Mouse (Mus musculus): ENCODE measurements around the gene Tnks1bp1.

The Tnks1bp1 gene

GRCm38 (mm10) chr2:85059677-85060076 is 11.9 kb downstream of the Tnks1bp1 start:
- ChIA-PET CTCF (interaction anchor here (0.6 to 1.9 kb wide), 17 partner anchors 9 to 507 kb away, joined by 3 to 10 read pairs (median 5); partner anchors contain the start of gene Tnks1bp1 (in 2 of the 4)), POLR2A (interaction anchor here (0.7 to 9.2 kb wide), 17 partner anchors 9 to 585 kb away, joined by 3 to 128 read pairs (median 5); partner anchors contain the start of genes Tnks1bp1 (in 4 of the 4), P2rx3 (in 2 of the 4) and Ssrp1 (in 2 of the 4))

GRCm38 (mm10) chr2:85060591-85061060 is 12.8 kb downstream of the Tnks1bp1 start:
- ChIA-PET POLR2A (interaction anchor here (0.7 to 9.2 kb wide), 14 partner anchors 8 to 586 kb away, joined by 3 to 128 read pairs (median 6); partner anchors contain the start of genes Tnks1bp1 (in 4 of the 4), P2rx3 (in 1 of the 4) and Ssrp1 (in 1 of the 4)), CTCF (interaction anchor here in 2 of 4 experiments (0.6 to 1.2 kb wide), 5 partner anchors 10 to 283 kb away, joined by 3 to 7 read pairs (median 4); partner anchors contain the start of gene Tnks1bp1 (in 2 of the 2))

GRCm38 (mm10) chr2:85061107-85061541 is 13.3 kb downstream of the Tnks1bp1 start:
- ChIA-PET POLR2A (interaction anchor here (0.6 to 9.2 kb wide), 10 partner anchors 8 to 479 kb away, joined by 3 to 128 read pairs (median 6); partner anchors contain the start of gene Tnks1bp1 (in 4 of the 4)), CTCF (interaction anchor here in 1 of 4 experiments (1.2 kb wide), 1 partner anchor 13 kb away, joined by 3 read pairs; the partner anchor contains the start of gene Tnks1bp1)

GRCm38 (mm10) chr2:85065141-85065875 is 17.5 kb downstream of the Tnks1bp1 start:
- POLR2A ChIA-PET, result interaction anchor here in 3 of 4 experiments (1.0 to 9.2 kb wide), 8 partner anchors 11 to 238 kb away, joined by 3 to 128 read pairs (median 6); partner anchors contain the start of genes Tnks1bp1 (in 3 of the 3), Ssrp1 (in 1 of the 3) and Timm10 (in 1 of the 3)

GRCm38 (mm10) chr2:85066937-85067336 is 19.1 kb downstream of the Tnks1bp1 start:
- POLR2A ChIA-PET, result interaction anchor here in 1 of 4 experiments (9.2 kb wide), 1 partner anchor 18 kb away, joined by 128 read pairs; the partner anchor contains the start of gene Tnks1bp1
- CTCF ChIA-PET, result no interaction called here

More at GRCm38 (mm10) chr2:85065141-85065875, 17.5 kb downstream of the Tnks1bp1 start:
- CTCF ChIA-PET, result interaction anchor here in 2 of 4 experiments (0.7 to 1.9 kb wide), 2 partner anchors 17 to 42 kb away, joined by 3 to 4 read pairs; partner anchors contain the start of gene Tnks1bp1 (in 1 of the 2)

GRCm38 (mm10) chr2:85067903-85068625 is 20.2 kb downstream of the Tnks1bp1 start:
- ChIA-PET POLR2A (interaction anchor here in 2 of 4 experiments (0.5 to 3.0 kb wide), 4 partner anchors 8 to 54 kb away, joined by 3 to 14 read pairs (median 8); partner anchors contain the start of gene Tnks1bp1 (in 1 of the 2)), CTCF (no interaction called here)

- ChIA-PET POLR2A (interaction anchor here in 3 of 4 experiments (0.5 to 3.0 kb wide), 10 partner anchors 8 to 54 kb away, joined by 3 to 14 read pairs (median 4); partner anchors contain the start of genes Tnks1bp1 (in 2 of the 3), P2rx3 (in 1 of the 3) and Ssrp1 (in 1 of the 3)), CTCF (interaction anchor here in 1 of 4 experiments (1.1 kb wide), 1 partner anchor 9 kb away, joined by 5 read pairs; no protein-coding TSS in a partner anchor)
These were observed 20.8 kb downstream of the Tnks1bp1 start for GRCm38 (mm10) chr2:85068626-85069025.

- ChIA-PET POLR2A (interaction anchor here in 3 of 4 experiments (0.9 to 3.0 kb wide), 11 partner anchors 10 to 219 kb away, joined by 3 to 14 read pairs (median 4); partner anchors contain the start of genes Tnks1bp1 (in 3 of the 3), P2rx3 (in 1 of the 3) and Ssrp1 (in 1 of the 3)), CTCF (interaction anchor here in 1 of 4 experiments (1.6 kb wide), 1 partner anchor 47 kb away, joined by 4 read pairs; no protein-coding TSS in a partner anchor)
These were observed 22.3 kb downstream of the Tnks1bp1 start for GRCm38 (mm10) chr2:85070086-85070485.

- POLR2A ChIA-PET, result interaction anchor here in 2 of 4 experiments (0.6 to 1.5 kb wide), 3 partner anchors 12 to 182 kb away, joined by 3 to 5 read pairs (median 4); no protein-coding TSS in a partner anchor
- CTCF ChIA-PET, result no interaction called here
These were observed 24.1 kb downstream of the Tnks1bp1 start for GRCm38 (mm10) chr2:85071921-85072320.

- ChIA-PET POLR2A (interaction anchor here in 1 of 4 experiments (1.2 kb wide), 1 partner anchor 26 kb away, joined by 3 read pairs; the partner anchor contains the start of gene Tnks1bp1), CTCF (no interaction called here)
These were observed 25.9 kb downstream of the Tnks1bp1 start for GRCm38 (mm10) chr2:85073751-85074150.

- ChIA-PET CTCF (interaction anchor here in 2 of 4 experiments (0.5 to 0.6 kb wide), 2 partner anchors 34 to 200 kb away, joined by 3 to 7 read pairs; no protein-coding TSS in a partner anchor), POLR2A (interaction anchor here in 2 of 4 experiments (0.7 kb wide), 2 partner anchors 43 to 211 kb away, joined by 3 to 4 read pairs; no protein-coding TSS in a partner anchor)
These were observed 41.2 kb downstream of the Tnks1bp1 start for GRCm38 (mm10) chr2:85088716-85089646.

GRCm38 (mm10) chr2:85091325-85091724 is 43.5 kb downstream of the Tnks1bp1 start:
- ChIA-PET CTCF (no interaction called here), POLR2A (interaction anchor here in 2 of 4 experiments (0.5 to 1.3 kb wide), 3 partner anchors 14 to 303 kb away, joined by 3 to 4 read pairs (median 4); no protein-coding TSS in a partner anchor)

GRCm38 (mm10) chr2:85093376-85093775 is 45.6 kb downstream of the Tnks1bp1 start:
- ChIA-PET POLR2A (no interaction called here), CTCF (no interaction called here)

GRCm38 (mm10) chr2:85095906-85096305 is 48.1 kb downstream of the Tnks1bp1 start:
- ChIA-PET POLR2A (interaction anchor here in 1 of 4 experiments (0.8 kb wide), 1 partner anchor 24 kb away, joined by 3 read pairs; no protein-coding TSS in a partner anchor), CTCF (interaction anchor here in 1 of 4 experiments (0.7 kb wide), 1 partner anchor 44 kb away, joined by 6 read pairs; no protein-coding TSS in a partner anchor)

GRCm38 (mm10) chr2:85098014-85098413 is 50.2 kb downstream of the Tnks1bp1 start:
- ChIA-PET CTCF (no interaction called here), POLR2A (interaction anchor here in 1 of 4 experiments (1.1 kb wide), 1 partner anchor 30 kb away, joined by 4 read pairs; no protein-coding TSS in a partner anchor)

- POLR2A ChIA-PET, result interaction anchor here in 1 of 4 experiments (1.1 kb wide), 1 partner anchor 31 kb away, joined by 4 read pairs; no protein-coding TSS in a partner anchor
- CTCF ChIA-PET, result no interaction called here
These were observed 51.1 kb downstream of the Tnks1bp1 start for GRCm38 (mm10) chr2:85098824-85099511.
